Mouse (Mus musculus): ENCODE measurements around the gene Krt8. TPM values are rescaled to one million over a fixed set of nuclear protein-coding genes. Genes with fewer than 3 reads are reported as not detected.

Gene Krt8
- total RNA-seq, 2 experiments from 2014 or later = not detected

DNA sequence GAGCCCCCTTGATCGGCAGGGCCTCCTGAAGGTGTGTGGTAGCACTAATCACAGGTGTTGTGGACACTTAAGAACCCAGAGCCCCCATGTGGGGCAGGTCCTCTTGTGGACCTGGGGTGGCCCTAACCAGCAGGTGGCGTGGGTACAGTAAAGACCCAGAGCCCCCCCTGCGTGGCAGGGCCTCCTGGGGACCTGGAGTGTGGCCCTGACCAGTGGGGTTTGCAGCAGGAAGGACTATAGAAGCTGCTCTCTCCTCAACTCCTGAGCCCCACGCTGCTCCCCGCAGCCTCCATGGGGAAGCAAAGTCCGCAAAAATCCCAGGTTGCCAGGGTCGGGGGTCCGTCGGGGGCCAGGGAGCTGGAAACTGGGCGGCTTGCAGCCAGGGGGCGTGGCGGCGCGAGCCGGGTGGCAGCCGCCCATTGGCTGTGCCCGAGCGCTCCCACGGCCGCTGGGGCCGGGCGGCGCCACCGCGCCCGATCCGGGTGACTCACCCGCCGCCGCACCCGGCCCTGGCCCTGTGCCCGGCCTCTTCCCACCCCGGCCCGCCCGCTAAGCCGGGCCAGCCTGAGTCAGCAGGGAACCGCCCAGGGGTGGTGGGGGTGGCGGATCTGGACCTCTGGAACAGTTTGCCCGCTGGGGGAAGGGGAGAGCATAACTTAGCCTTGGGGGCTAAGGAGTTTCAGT, 27.1 kb downstream of the Krt8 start:
- ATAC-seq (ENCODE audit: poor library complexity, severe bottlenecking) = peak; percentile 73

DNA sequence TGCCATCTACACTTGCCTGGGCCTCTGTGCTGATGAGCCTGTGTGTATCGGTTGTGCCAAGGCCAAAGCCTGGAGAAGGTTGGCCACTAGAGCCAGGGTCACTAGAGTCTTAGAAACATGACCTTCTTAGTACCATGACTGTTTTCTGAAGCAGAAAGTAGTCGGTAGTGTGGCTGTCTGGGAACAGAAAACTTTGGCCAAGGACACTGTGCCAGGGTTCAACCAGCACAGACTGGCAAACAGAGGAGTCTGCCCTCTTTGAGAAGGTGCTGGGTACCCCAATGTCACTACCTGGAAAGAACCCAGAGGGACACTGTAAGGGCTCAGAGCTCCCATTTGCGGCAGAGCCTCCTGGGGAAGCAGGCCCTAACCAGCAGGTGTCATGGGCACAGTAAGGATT, 27.6 kb downstream of the Krt8 start:
- ATAC-seq (ENCODE audit: poor library complexity, severe bottlenecking) = no peak

DNA sequence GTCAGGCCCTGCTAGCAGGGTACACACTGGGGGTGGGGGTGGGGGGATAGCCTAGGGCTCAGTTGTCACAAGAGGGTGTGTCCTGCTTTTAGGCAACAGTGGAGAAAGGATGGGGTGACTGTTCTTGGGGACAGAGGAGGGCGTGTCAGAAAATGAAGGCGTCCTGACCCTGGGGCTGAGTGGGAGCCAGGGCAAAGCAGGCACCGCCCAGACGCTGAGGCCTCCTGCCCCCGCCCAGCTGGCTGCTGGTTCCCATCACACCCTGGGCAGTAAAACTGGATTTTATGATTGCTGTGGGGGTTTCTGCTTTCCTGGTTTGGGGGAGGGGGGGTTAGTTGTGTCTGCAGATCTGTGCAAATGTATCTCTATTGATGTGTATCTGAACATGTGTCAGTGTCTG, 28.3 kb downstream of the Krt8 start:
- peak; percentile 56 for ATAC-seq (ENCODE audit: poor library complexity, severe bottlenecking)

DNA sequence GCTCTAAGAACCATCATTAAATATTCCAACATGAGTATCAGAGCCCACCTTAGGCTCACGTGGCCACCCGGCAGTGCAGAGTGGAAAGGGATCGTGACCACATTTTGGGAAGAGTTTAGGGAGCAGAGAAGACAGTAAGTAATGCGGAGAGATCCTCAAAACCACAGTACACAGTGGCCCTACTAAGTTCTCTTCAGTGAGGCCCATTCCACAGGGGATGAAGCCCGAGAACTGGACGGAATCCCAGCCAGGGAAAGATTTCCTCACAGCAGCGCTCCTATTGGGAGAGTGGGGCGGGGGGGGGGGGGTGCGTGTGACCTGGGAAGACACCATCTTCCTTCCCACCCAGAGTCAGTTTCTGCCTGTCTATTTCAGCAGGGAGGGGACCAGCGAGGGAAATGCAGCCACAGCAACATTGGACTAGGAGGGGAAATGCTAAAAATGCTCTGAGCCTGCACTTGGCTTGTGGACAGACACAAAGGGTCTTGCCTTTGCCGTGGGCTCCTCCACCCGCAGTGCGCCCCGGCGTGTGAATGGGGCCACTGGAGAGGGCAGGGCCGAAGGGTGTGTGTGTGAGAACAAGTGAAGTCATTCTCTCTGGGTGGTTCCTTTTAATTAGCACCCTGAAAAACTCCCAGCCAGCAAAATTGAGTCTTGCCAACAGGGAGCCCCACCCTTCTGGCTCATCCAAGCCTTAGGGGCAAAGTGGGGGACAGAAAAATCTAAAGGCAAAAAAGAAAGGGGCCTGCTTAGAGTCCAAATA, 30.0 kb downstream of the Krt8 start:
- ATAC-seq (ENCODE audit: poor library complexity, severe bottlenecking) = no peak

DNA sequence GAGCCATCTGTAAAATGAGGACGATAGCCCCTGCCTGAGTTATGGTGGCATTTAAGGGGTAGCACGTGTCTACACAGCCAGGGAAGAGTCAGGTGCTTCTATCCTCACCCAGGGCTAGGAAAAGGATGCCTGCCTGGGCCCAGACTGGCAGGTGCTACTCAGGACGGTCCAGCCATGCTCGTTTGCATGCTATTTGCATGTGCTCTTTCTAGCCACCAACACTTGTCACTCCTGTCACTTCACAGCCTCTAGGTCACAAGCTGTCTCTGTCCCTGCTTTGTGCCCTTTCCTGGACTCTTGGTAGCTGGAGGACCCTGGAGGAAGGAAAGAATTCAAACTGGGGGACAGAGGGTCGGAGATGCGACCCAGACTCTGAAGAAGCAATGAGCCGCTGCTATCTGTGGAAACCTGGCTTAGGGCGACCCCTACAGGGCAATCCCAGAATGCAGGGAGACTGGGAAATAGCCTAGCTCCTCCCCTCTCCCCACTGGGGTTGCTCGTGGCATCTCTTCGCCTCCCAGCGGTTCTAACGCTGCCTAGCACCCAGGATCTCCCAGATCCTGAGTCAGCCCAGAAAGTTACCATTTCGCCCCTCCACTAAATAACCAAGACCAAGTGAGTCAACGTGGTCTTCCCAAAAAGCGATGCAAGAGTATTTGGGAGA, 30.7 kb downstream of the Krt8 start:
- ATAC-seq (ENCODE audit: poor library complexity, severe bottlenecking) = peak; percentile 68

DNA sequence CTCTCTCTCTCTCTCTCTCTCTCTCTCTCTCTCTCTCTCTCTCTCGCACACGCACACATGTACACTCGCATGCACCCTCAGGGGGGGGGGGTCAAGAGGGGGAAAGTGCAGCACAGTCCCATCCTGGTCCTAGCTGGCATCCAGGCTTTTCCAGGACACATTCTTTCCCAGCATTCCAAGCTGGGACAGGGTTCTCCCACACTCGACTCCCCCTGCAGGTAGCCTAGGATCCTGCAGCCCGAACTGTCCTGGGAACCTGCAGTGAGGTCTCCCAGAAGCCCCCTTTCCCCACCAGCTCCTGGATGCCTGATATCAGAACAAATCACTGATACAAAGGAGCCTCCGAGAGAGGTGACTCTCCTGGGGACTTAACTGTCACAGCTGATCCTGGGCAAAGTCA, 33.7 kb downstream of the Krt8 start:
- ATAC-seq (ENCODE audit: poor library complexity, severe bottlenecking) = no peak

DNA sequence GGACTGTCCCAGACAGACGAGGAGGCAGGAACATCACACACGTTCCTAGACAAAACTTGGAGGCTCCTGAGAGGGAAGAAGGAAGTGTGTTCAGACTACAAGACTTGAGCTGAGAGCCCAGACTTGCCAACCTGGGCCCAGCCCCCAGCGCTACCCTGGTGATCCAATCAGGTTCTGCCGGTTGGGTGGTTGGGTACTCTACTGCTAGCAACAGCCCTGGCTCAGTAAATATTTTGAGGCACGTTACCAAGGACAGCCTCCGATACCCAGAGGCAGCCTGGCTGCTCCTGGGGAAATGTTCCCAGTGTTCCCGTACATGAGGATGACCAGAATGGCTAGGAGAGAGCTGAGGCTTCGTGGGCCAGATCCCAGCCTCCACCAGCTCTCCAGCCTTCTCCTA, 37.5 kb downstream of the Krt8 start:
- no peak for ATAC-seq (ENCODE audit: poor library complexity, severe bottlenecking)

DNA sequence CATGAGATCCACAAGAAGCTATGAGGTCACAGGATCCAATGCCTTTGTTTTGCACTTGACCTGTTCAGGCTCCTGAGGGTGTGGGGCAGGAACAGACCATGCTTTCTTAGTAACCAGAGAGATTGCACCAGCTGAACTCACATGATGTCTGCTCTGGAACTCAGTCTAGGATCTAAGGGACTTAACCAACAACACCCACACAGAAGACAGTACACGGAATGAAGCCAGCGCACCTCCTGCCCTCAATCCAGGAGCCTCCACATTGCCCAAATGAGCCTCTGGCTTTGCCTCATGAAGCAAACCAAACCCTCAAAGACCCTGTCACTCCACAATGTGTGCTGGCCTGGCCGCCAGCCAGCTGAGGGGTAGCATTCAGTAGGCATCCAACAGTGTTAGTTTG, 45.4 kb downstream of the Krt8 start:
- no peak for ATAC-seq (ENCODE audit: poor library complexity, severe bottlenecking)

DNA sequence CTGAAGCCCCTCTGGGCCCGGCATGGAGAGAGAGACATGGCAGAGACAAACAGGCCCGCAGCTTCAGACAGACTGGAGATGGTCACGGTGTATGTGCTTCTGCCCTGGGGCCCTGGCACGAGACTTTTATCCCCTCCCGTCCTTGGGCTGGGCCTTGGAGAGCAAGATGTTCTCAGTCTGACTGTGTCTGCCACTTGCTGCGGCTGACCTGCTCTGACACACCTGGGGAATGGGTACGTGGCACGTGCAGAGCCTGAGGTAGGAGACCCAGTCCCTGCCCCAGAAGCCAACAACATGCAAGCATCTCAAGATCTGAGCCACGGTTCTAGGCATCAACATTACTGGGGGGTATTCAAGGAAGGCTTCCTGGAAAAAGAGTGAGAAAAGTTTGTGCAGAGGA, 50.1 kb downstream of the Krt8 start, which contains the start of gene Krt78:
Gene Krt78, minus strand, starts transcription at position 101 of the 400 bp plus-strand sequence.
- ATAC-seq (ENCODE audit: poor library complexity, severe bottlenecking) = no peak

DNA sequence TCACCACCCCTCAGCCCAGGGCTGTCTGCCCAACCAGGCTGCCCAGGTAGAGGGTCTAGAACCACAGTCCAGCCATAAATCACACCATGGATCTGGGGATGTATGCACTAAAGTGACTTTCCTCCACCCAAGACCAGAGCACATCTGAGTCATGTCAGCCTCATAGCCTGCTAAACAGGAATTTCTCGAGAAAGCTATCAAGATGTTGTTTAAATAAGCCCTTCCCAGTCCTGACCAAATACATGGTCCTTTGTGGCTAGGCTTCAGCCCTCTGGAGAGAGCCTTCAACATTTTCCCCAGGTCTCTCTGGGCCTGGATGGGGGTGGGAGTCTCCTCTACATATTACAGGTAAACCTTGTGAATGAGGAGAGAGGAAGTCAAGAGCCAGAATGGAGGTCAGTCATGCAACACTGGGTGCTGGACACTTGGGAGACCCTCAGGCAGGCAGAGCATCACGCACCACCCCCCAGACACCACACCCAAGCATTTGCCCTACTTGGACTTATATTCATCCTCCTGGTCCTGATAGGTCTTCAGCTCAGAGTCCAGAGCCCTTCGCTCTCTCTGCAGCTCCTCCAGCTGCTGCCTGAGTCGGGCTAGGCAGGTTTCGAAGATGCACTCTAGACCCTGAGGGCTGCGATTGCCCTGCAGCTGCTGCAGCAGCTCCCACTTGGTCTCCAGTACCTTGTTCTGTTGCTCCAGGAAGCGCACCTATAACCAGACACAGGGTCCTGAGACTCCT, 51.4 kb downstream of the Krt8 start:
- ATAC-seq (ENCODE audit: poor library complexity, severe bottlenecking) = no peak

Other genes starting within 250 kb of the Krt8 start
- not detected in 2 replicates for gene Krt72, start 218.0 kb downstream of the Krt8 start, total RNA-seq (2015)
- not detected in 2 replicates for gene Krt72, start 218.0 kb downstream of the Krt8 start, total RNA-seq (2017)
- gene Krt73, start 202.1 kb downstream of the Krt8 start, total RNA-seq (2015) = not detected in 2 replicates
- gene Krt73, start 202.1 kb downstream of the Krt8 start, total RNA-seq (2017) = not detected in 2 replicates
- not detected in 2 replicates for gene Krt2, start 186.3 kb downstream of the Krt8 start, total RNA-seq (2015)
- gene Krt2, start 186.3 kb downstream of the Krt8 start, total RNA-seq (2017) = not detected in 2 replicates
- not detected in 2 replicates for gene Krt1, start 153.7 kb downstream of the Krt8 start, total RNA-seq (2015)
- not detected in 2 replicates for gene Krt1, start 153.7 kb downstream of the Krt8 start, total RNA-seq (2017)
- gene Krt77, start 134.8 kb downstream of the Krt8 start, total RNA-seq (2015) = not detected in 2 replicates
- 0.11 TPM in 1 of 2 replicates, not detected in the other for gene Krt77, start 134.8 kb downstream of the Krt8 start, total RNA-seq (2017)
- not detected in 2 replicates for gene Krt76, start 111.6 kb downstream of the Krt8 start, total RNA-seq (2015)
- gene Krt76, start 111.6 kb downstream of the Krt8 start, total RNA-seq (2017) = not detected in 2 replicates
- gene Krt4, start 79.7 kb downstream of the Krt8 start, total RNA-seq (2015) = not detected in 2 replicates
- gene Krt4, start 79.7 kb downstream of the Krt8 start, total RNA-seq (2017) = not detected in 2 replicates
- not detected in 2 replicates for gene Krt79, start 64.2 kb downstream of the Krt8 start, total RNA-seq (2015)
- gene Krt79, start 64.2 kb downstream of the Krt8 start, total RNA-seq (2017) = not detected in 2 replicates
- not detected in 2 replicates for gene Krt78, start 50.2 kb downstream of the Krt8 start, total RNA-seq (2015)
- not detected in 2 replicates for gene Krt78, start 50.2 kb downstream of the Krt8 start, total RNA-seq (2017)
- 0.22 and 0.23 TPM in 2 replicates for gene Krt18, start 23.7 kb upstream of the Krt8 start, total RNA-seq (2015)
- gene Krt18, start 23.7 kb upstream of the Krt8 start, total RNA-seq (2017) = 0.89 and 1.7 TPM in 2 replicates
- 78.2 and 82.3 TPM in 2 replicates for gene Eif4b, start 69.3 kb upstream of the Krt8 start, total RNA-seq (2015)
- gene Eif4b, start 69.3 kb upstream of the Krt8 start, total RNA-seq (2017) = 199 and 204 TPM in 2 replicates
- 0.32 and 1.9 TPM in 2 replicates for gene Tns2, start 95.9 kb upstream of the Krt8 start, total RNA-seq (2015)
- 0.07 TPM in 1 of 2 replicates, not detected in the other for gene Tns2, start 95.9 kb upstream of the Krt8 start, total RNA-seq (2017)
- 6.1 and 7.5 TPM in 2 replicates for gene Spryd3, start 131.8 kb upstream of the Krt8 start, total RNA-seq (2015)
- 20.6 and 22.6 TPM in 2 replicates for gene Spryd3, start 131.8 kb upstream of the Krt8 start, total RNA-seq (2017)
- 1.3 TPM in 1 of 2 replicates, not detected in the other for gene Igfbp6, start 139.9 kb upstream of the Krt8 start, total RNA-seq (2015)
- not detected in 2 replicates for gene Igfbp6, start 139.9 kb upstream of the Krt8 start, total RNA-seq (2017)
- gene Soat2, start 146.0 kb upstream of the Krt8 start, total RNA-seq (2015) = 0.78 and 0.82 TPM in 2 replicates
- 0.89 and 1.1 TPM in 2 replicates for gene Soat2, start 146.0 kb upstream of the Krt8 start, total RNA-seq (2017)
- 27.7 and 38.0 TPM in 2 replicates for gene Zfp740, start 198.8 kb upstream of the Krt8 start, total RNA-seq (2015)
- 39.9 and 48.4 TPM in 2 replicates for gene Zfp740, start 198.8 kb upstream of the Krt8 start, total RNA-seq (2017)
- 5.6 and 9.3 TPM in 2 replicates for gene Csad, start 200.2 kb upstream of the Krt8 start, total RNA-seq (2015)
- 8.6 and 15.4 TPM in 2 replicates for gene Csad, start 200.2 kb upstream of the Krt8 start, total RNA-seq (2017)
- 638 and 660 TPM in 2 replicates for gene Itgb7, start 227.5 kb upstream of the Krt8 start, total RNA-seq (2015)
- gene Itgb7, start 227.5 kb upstream of the Krt8 start, total RNA-seq (2017) = 1,192 and 1,305 TPM in 2 replicates

Data from megakaryocyte, adult 5-6 weeks (primary cell).